Mouse (Mus musculus): ENCODE measurements around the gene Tex52. TPM values are rescaled to one million over a fixed set of nuclear protein-coding genes. Genes with fewer than 3 reads are reported as not detected.
A peak's percentile ranks its signal among the peaks of the same experiment; 100 is the strongest.

Tex52 gene
- total RNA-seq, 1 experiment from 2014 or later = not detected

GRCm38 (mm10) chr6:128366466-128366865 is 8.8 kb upstream of the Tex52 start:
- no peak for ATAC-seq (replicated peaks in 1 of 2; ENCODE audit: insufficient read depth in 1 of 2, low FRiP score in 2 of 2, low TSS enrichment in 1 of 2, low read depth in 1 of 2, poor library complexity in 2 of 2, severe bottlenecking in 2 of 2)

- ATAC-seq (replicated peaks in 1 of 2; ENCODE audit: insufficient read depth in 1 of 2, low FRiP score in 2 of 2, low TSS enrichment in 1 of 2, low read depth in 1 of 2, poor library complexity in 2 of 2, severe bottlenecking in 2 of 2) = no peak
Observed at GRCm38 (mm10) chr6:128370040-128370439, 5.2 kb upstream of the Tex52 start.

GRCm38 (mm10) chr6:128376371-128377085 is 1.3 kb downstream of the Tex52 start:
- ATAC-seq (replicated peaks in 1 of 2; ENCODE audit: insufficient read depth in 1 of 2, low FRiP score in 2 of 2, low TSS enrichment in 1 of 2, low read depth in 1 of 2, poor library complexity in 2 of 2, severe bottlenecking in 2 of 2) = no peak

- ATAC-seq (replicated peaks in 1 of 2; ENCODE audit: insufficient read depth in 1 of 2, low FRiP score in 2 of 2, low TSS enrichment in 1 of 2, low read depth in 1 of 2, poor library complexity in 2 of 2, severe bottlenecking in 2 of 2) = peak in 1 of 2 experiments; percentile 43; a peak in 1 of 4 replicates
Observed at GRCm38 (mm10) chr6:128379636-128380035, 4.4 kb downstream of the Tex52 start.

GRCm38 (mm10) chr6:128380594-128381167 is 5.4 kb downstream of the Tex52 start:
- ATAC-seq (replicated peaks in 1 of 2; ENCODE audit: insufficient read depth in 1 of 2, low FRiP score in 2 of 2, low TSS enrichment in 1 of 2, low read depth in 1 of 2, poor library complexity in 2 of 2, severe bottlenecking in 2 of 2) = peak in 1 of 2 experiments; percentile 37; a peak in 1 of 4 replicates

GRCm38 (mm10) chr6:128381254-128381653 is 6.0 kb downstream of the Tex52 start:
- no peak for ATAC-seq (replicated peaks in 1 of 2; ENCODE audit: insufficient read depth in 1 of 2, low FRiP score in 2 of 2, low TSS enrichment in 1 of 2, low read depth in 1 of 2, poor library complexity in 2 of 2, severe bottlenecking in 2 of 2)

GRCm38 (mm10) chr6:128383752-128384151 is 8.5 kb downstream of the Tex52 start:
- 0 out of 4 replicates have a peak, but pooled peaks of 1 of the 2 experiments have one; percentile 41 for ATAC-seq (replicated peaks in 1 of 2; ENCODE audit: insufficient read depth in 1 of 2, low FRiP score in 2 of 2, low TSS enrichment in 1 of 2, low read depth in 1 of 2, poor library complexity in 2 of 2, severe bottlenecking in 2 of 2)

- ATAC-seq (replicated peaks in 1 of 2; ENCODE audit: insufficient read depth in 1 of 2, low FRiP score in 2 of 2, low TSS enrichment in 1 of 2, low read depth in 1 of 2, poor library complexity in 2 of 2, severe bottlenecking in 2 of 2) = no peak
Observed at GRCm38 (mm10) chr6:128385026-128385425, 9.8 kb downstream of the Tex52 start.

- no peak for ATAC-seq (replicated peaks in 1 of 2; ENCODE audit: insufficient read depth in 1 of 2, low FRiP score in 2 of 2, low TSS enrichment in 1 of 2, low read depth in 1 of 2, poor library complexity in 2 of 2, severe bottlenecking in 2 of 2)
Observed at GRCm38 (mm10) chr6:128389185-128389584, 13.9 kb downstream of the Tex52 start.

GRCm38 (mm10) chr6:128390683-128391082 is 15.4 kb downstream of the Tex52 start:
- ATAC-seq (replicated peaks in 1 of 2; ENCODE audit: insufficient read depth in 1 of 2, low FRiP score in 2 of 2, low TSS enrichment in 1 of 2, low read depth in 1 of 2, poor library complexity in 2 of 2, severe bottlenecking in 2 of 2) = no peak

GRCm38 (mm10) chr6:128397574-128398261 is 22.5 kb downstream of the Tex52 start:
- ATAC-seq (replicated peaks in 1 of 2; ENCODE audit: insufficient read depth in 1 of 2, low FRiP score in 2 of 2, low TSS enrichment in 1 of 2, low read depth in 1 of 2, poor library complexity in 2 of 2, severe bottlenecking in 2 of 2) = no peak

GRCm38 (mm10) chr6:128398996-128399395 is 23.7 kb downstream of the Tex52 start, which contains the start of gene Nrip2:
Gene Nrip2, plus strand, starts transcription at chr6:128399296.
- ATAC-seq (replicated peaks in 1 of 2; ENCODE audit: insufficient read depth in 1 of 2, low FRiP score in 2 of 2, low TSS enrichment in 1 of 2, low read depth in 1 of 2, poor library complexity in 2 of 2, severe bottlenecking in 2 of 2) = no peak

GRCm38 (mm10) chr6:128399421-128400185 is 24.3 kb downstream of the Tex52 start:
- no peak for ATAC-seq (replicated peaks in 1 of 2; ENCODE audit: insufficient read depth in 1 of 2, low FRiP score in 2 of 2, low TSS enrichment in 1 of 2, low read depth in 1 of 2, poor library complexity in 2 of 2, severe bottlenecking in 2 of 2)

GRCm38 (mm10) chr6:128404708-128405107 is 29.5 kb downstream of the Tex52 start:
- peak; percentile 79 to 81 for ATAC-seq (replicated peaks in 1 of 2; ENCODE audit: insufficient read depth in 1 of 2, low FRiP score in 2 of 2, low TSS enrichment in 1 of 2, low read depth in 1 of 2, poor library complexity in 2 of 2, severe bottlenecking in 2 of 2)

- ATAC-seq (replicated peaks in 1 of 2; ENCODE audit: insufficient read depth in 1 of 2, low FRiP score in 2 of 2, low TSS enrichment in 1 of 2, low read depth in 1 of 2, poor library complexity in 2 of 2, severe bottlenecking in 2 of 2) = no peak
Observed at GRCm38 (mm10) chr6:128408544-128409125, 33.4 kb downstream of the Tex52 start.

- no peak for ATAC-seq (replicated peaks in 1 of 2; ENCODE audit: insufficient read depth in 1 of 2, low FRiP score in 2 of 2, low TSS enrichment in 1 of 2, low read depth in 1 of 2, poor library complexity in 2 of 2, severe bottlenecking in 2 of 2)
Observed at GRCm38 (mm10) chr6:128410305-128410704, 35.0 kb downstream of the Tex52 start.

GRCm38 (mm10) chr6:128411115-128411514 is 35.9 kb downstream of the Tex52 start:
- peak; percentile 60 to 84; a peak in 3 of 4 replicates for ATAC-seq (replicated peaks in 1 of 2; ENCODE audit: insufficient read depth in 1 of 2, low FRiP score in 2 of 2, low TSS enrichment in 1 of 2, low read depth in 1 of 2, poor library complexity in 2 of 2, severe bottlenecking in 2 of 2)

Data from hematopoietic stem cell, adult 5-6 weeks (primary cell).